Mouse (Mus musculus): ENCODE data around the gene Aggf1. TPM values are rescaled to one million over a fixed set of nuclear protein-coding genes. Genes with fewer than 3 reads are reported as not detected.
A peak's percentile ranks its signal among the peaks of the same experiment; 100 is the strongest.

Aggf1 gene
- polyA plus RNA-seq, 1 experiment from 2014 or later, result 33.1 TPM

GRCm38 (mm10) chr13:95343470-95343869, 31.7 kb downstream of the Aggf1 start:
- TF ChIP-seq CTCF (IDR thresholded peaks at IDR 0.05; ENCODE audit: low read depth), result no peak
- Histone ChIP-seq H3K27ac (no peak overlapping the region), H3K36me3 (ENCODE audit: insufficient read depth, low read length) (peaks cover 11% of the 10 kb centered on the region), H3K9ac (ENCODE audit: low read depth, low read length) (no peak overlapping the region), H3K9me3 (replicated peaks; ENCODE audit: low read length) (no peaks in the 10 kb centered on the region), H3K27me3 (ENCODE audit: insufficient read depth, low read length) (no peaks in the 10 kb centered on the region), H3K4me3 (replicated peaks; ENCODE audit: low read depth, low read length) (no peak overlapping the region), H3K4me1 (replicated peaks; ENCODE audit: insufficient read depth, low read length) (no peaks in the 10 kb centered on the region), H3K4me2 (ENCODE audit: low read length) (no peak overlapping the region)
- 84% methylated on average over 8 of the region's 8 CpGs for WGBS
- no peak for DNase-seq (ENCODE audit: low spot score)
- ATAC-seq (replicated peaks; ENCODE audit: low FRiP score, low read depth), result no peak

- no peak for DNase-seq (ENCODE audit: low spot score)
- no peaks in the 10 kb centered on the region for H3K27me3 ChIP-seq (ENCODE audit: insufficient read depth, low read length)
- TF ChIP-seq CTCF (IDR thresholded peaks at IDR 0.05; ENCODE audit: low read depth), result no peak
Observed at GRCm38 (mm10) chr13:95336122-95336677, 39.0 kb downstream of the Aggf1 start.

GRCm38 (mm10) chr13:95332086-95332899, 42.9 kb downstream of the Aggf1 start:
- WGBS, result 80% methylated on average over 11 of the region's 11 CpGs
- no peak overlapping the region for H3K27ac ChIP-seq

More at GRCm38 (mm10) chr13:95336122-95336677, 39.0 kb downstream of the Aggf1 start:
- 77% methylated on average over 40 of the region's 40 CpGs for WGBS
- Histone ChIP-seq H3K4me3 (replicated peaks; ENCODE audit: low read depth, low read length) (no peak overlapping the region), H3K4me2 (ENCODE audit: low read length) (no peak overlapping the region), H3K4me1 (replicated peaks; ENCODE audit: insufficient read depth, low read length) (no peaks in the 10 kb centered on the region; the same call in 1 of the 2 replicates), H3K9me3 (replicated peaks; ENCODE audit: low read length) (no peaks in the 10 kb centered on the region), H3K9ac (ENCODE audit: low read depth, low read length) (no peak overlapping the region), H3K36me3 (ENCODE audit: insufficient read depth, low read length) (peaks cover 33% of the 10 kb centered on the region), H3K27ac (no peak overlapping the region)
- no peak for ATAC-seq (replicated peaks; ENCODE audit: low FRiP score, low read depth)

GRCm38 (mm10) chr13:95330507-95330906, 44.6 kb downstream of the Aggf1 start:
- peak; percentile 32; the same call in 1 of the 2 replicates for TF ChIP-seq CTCF (IDR thresholded peaks at IDR 0.05; ENCODE audit: low read depth)
- no peak overlapping the region for H3K27ac ChIP-seq
- DNase-seq (ENCODE audit: low spot score), result no peak
- 0 out of 2 replicates have a peak, but pooled peaks cover 3% of the 10 kb centered on the region for H3K36me3 ChIP-seq (ENCODE audit: insufficient read depth, low read length)
- H3K9ac ChIP-seq (ENCODE audit: low read depth, low read length), result no peak overlapping the region
- WGBS, result 69% methylated on average over 11 of the region's 11 CpGs
- no peaks in the 10 kb centered on the region for H3K9me3 ChIP-seq (replicated peaks; ENCODE audit: low read length)
- no peak for ATAC-seq (replicated peaks; ENCODE audit: low FRiP score, low read depth)
- H3K4me3 ChIP-seq (replicated peaks; ENCODE audit: low read depth, low read length), result no peak overlapping the region
- H3K27me3 ChIP-seq (ENCODE audit: insufficient read depth, low read length), result no peaks in the 10 kb centered on the region
- H3K4me1 ChIP-seq (replicated peaks; ENCODE audit: insufficient read depth, low read length), result peaks cover 8% of the 10 kb centered on the region; the same call in 1 of the 2 replicates
- no peak overlapping the region for H3K4me2 ChIP-seq (ENCODE audit: low read length)

More at GRCm38 (mm10) chr13:95332086-95332899, 42.9 kb downstream of the Aggf1 start:
- Histone ChIP-seq H3K27me3 (ENCODE audit: insufficient read depth, low read length) (no peaks in the 10 kb centered on the region), H3K4me1 (replicated peaks; ENCODE audit: insufficient read depth, low read length) (peaks cover 8% of the 10 kb centered on the region; the same call in 1 of the 2 replicates), H3K9me3 (replicated peaks; ENCODE audit: low read length) (no peaks in the 10 kb centered on the region), H3K9ac (ENCODE audit: low read depth, low read length) (no peak overlapping the region), H3K36me3 (ENCODE audit: insufficient read depth, low read length) (peaks cover 14% of the 10 kb centered on the region), H3K4me3 (replicated peaks; ENCODE audit: low read depth, low read length) (no peak overlapping the region), H3K4me2 (ENCODE audit: low read length) (no peak overlapping the region)
- DNase-seq (ENCODE audit: low spot score) (peak; percentile 74), ATAC-seq (replicated peaks; ENCODE audit: low FRiP score, low read depth) (no peak)
- TF ChIP-seq CTCF (IDR thresholded peaks at IDR 0.05; ENCODE audit: low read depth), result no peak

GRCm38 (mm10) chr13:95328767-95329166, 46.4 kb downstream of the Aggf1 start:
- no peak overlapping the region for H3K27ac ChIP-seq
- H3K4me3 ChIP-seq (replicated peaks; ENCODE audit: low read depth, low read length), result no peak overlapping the region
- peaks cover 8% of the 10 kb centered on the region; the same call in 1 of the 2 replicates for H3K4me1 ChIP-seq (replicated peaks; ENCODE audit: insufficient read depth, low read length)
- peak overlapping the region; percentile 23; the same call in 1 of the 2 replicates for H3K4me2 ChIP-seq (ENCODE audit: low read length)
- no peaks in the 10 kb centered on the region for H3K27me3 ChIP-seq (ENCODE audit: insufficient read depth, low read length)
- H3K9me3 ChIP-seq (replicated peaks; ENCODE audit: low read length), result no peaks in the 10 kb centered on the region
- WGBS, result 69% methylated on average over 11 of the region's 11 CpGs
- H3K36me3 ChIP-seq (ENCODE audit: insufficient read depth, low read length), result no peaks in the 10 kb centered on the region
- TF ChIP-seq CTCF (IDR thresholded peaks at IDR 0.05; ENCODE audit: low read depth), result no peak
- ATAC-seq (replicated peaks; ENCODE audit: low FRiP score, low read depth) (no peak), DNase-seq (ENCODE audit: low spot score) (no peak)
- no peak overlapping the region for H3K9ac ChIP-seq (ENCODE audit: low read depth, low read length)

- ATAC-seq (replicated peaks; ENCODE audit: low FRiP score, low read depth), result no peak
Observed at GRCm38 (mm10) chr13:95327345-95327741, 47.8 kb downstream of the Aggf1 start.

More at GRCm38 (mm10) chr13:95327345-95327741, 47.8 kb downstream of the Aggf1 start:
- peaks cover 8% of the 10 kb centered on the region; the same call in 1 of the 2 replicates for H3K4me1 ChIP-seq (replicated peaks; ENCODE audit: insufficient read depth, low read length)
- peak overlapping the region; percentile 96 for H3K4me3 ChIP-seq (replicated peaks; ENCODE audit: low read depth, low read length)
- no peaks in the 10 kb centered on the region for H3K36me3 ChIP-seq (ENCODE audit: insufficient read depth, low read length)
- peak overlapping the region; percentile 49 for H3K9ac ChIP-seq (ENCODE audit: low read depth, low read length)
- no peak for TF ChIP-seq CTCF (IDR thresholded peaks at IDR 0.05; ENCODE audit: low read depth)
- peak; percentile 46 for DNase-seq (ENCODE audit: low spot score)
- peak overlapping the region; percentile 100 for H3K27ac ChIP-seq
- no peaks in the 10 kb centered on the region for H3K9me3 ChIP-seq (replicated peaks; ENCODE audit: low read length)
- 7% methylated on average over 5 of the region's 5 CpGs for WGBS
- H3K27me3 ChIP-seq (ENCODE audit: insufficient read depth, low read length), result no peaks in the 10 kb centered on the region
- peak overlapping the region; percentile 96 for H3K4me2 ChIP-seq (ENCODE audit: low read length)
